Mouse (Mus musculus): ENCODE data around the gene Egfl7. TPM values are rescaled to one million over a fixed set of nuclear protein-coding genes. Genes with fewer than 3 reads are reported as not detected.
A peak's percentile ranks its signal among the peaks of the same experiment; 100 is the strongest.

The Egfl7 gene
- polyA plus RNA-seq, 1 experiment from 2014 or later, result 96.6 TPM

- Histone ChIP-seq H3K36me3 (replicated peaks) (0 out of 2 replicates have a peak, but pooled peaks cover 3% of the 10 kb centered on the region), H3K27ac (replicated peaks) (peak within 1 kb of the TSS; percentile 90), H3K4me3 (peak within 1 kb of the TSS; percentile 73), H3K9me3 (no peaks in the 10 kb centered on the region), H3K4me1 (peaks cover 50% of the 10 kb centered on the region), H3K27me3 (replicated peaks; ENCODE audit: low read depth, poor library complexity, severe bottlenecking) (peaks cover 4% of the 10 kb centered on the region; the same call in 1 of the 2 replicates)
- peak; percentile 89 for DNase-seq (ENCODE audit: low spot score)
- WGBS, result under 1% methylated on average over 65 of the region's 65 CpGs
These were observed 6.7 kb downstream of the Egfl7 start, which contains the start of gene Gm20532 for GRCm38 (mm10) chr2:26586294-26587043. Gene Gm20532, plus strand, starts transcription at chr2:26586639.

GRCm38 (mm10) chr2:26587044-26587405, 7.2 kb downstream of the Egfl7 start:
- Histone ChIP-seq H3K27ac (replicated peaks) (peak overlapping the region; percentile 90), H3K4me1 (peaks cover 49% of the 10 kb centered on the region), H3K9me3 (no peaks in the 10 kb centered on the region), H3K27me3 (replicated peaks; ENCODE audit: low read depth, poor library complexity, severe bottlenecking) (peaks cover 4% of the 10 kb centered on the region; the same call in 1 of the 2 replicates), H3K36me3 (replicated peaks) (peaks cover 3% of the 10 kb centered on the region; the same call in 1 of the 2 replicates), H3K4me3 (peak overlapping the region; percentile 73)
- WGBS, result 7% methylated on average over 11 of the region's 11 CpGs
- peak; percentile 69 for DNase-seq (ENCODE audit: low spot score)

- Histone ChIP-seq H3K9me3 (no peaks in the 10 kb centered on the region), H3K27me3 (replicated peaks; ENCODE audit: low read depth, poor library complexity, severe bottlenecking) (peaks cover 4% of the 10 kb centered on the region; the same call in 1 of the 2 replicates), H3K36me3 (replicated peaks) (peaks cover 10% of the 10 kb centered on the region; the same call in 1 of the 2 replicates), H3K27ac (replicated peaks) (0 out of 2 replicates have a peak overlapping the region, but pooled peaks have one; percentile 19), H3K4me1 (peaks cover 42% of the 10 kb centered on the region), H3K4me3 (peak overlapping the region; percentile 73; the same call in 1 of the 2 replicates)
- WGBS, result 32% methylated on average over 4 of the region's 4 CpGs
- DNase-seq (ENCODE audit: low spot score), result peak; percentile 58
These were observed 8.8 kb downstream of the Egfl7 start for GRCm38 (mm10) chr2:26588573-26588972.

- no peak for DNase-seq (ENCODE audit: low spot score)
- no peak overlapping the region for H3K27ac ChIP-seq (replicated peaks)
- H3K9me3 ChIP-seq, result no peaks in the 10 kb centered on the region
- peaks cover 14% of the 10 kb centered on the region for H3K36me3 ChIP-seq (replicated peaks)
- H3K4me1 ChIP-seq, result peaks cover 43% of the 10 kb centered on the region
- H3K4me3 ChIP-seq, result no peak overlapping the region
- peaks cover 4% of the 10 kb centered on the region; the same call in 1 of the 2 replicates for H3K27me3 ChIP-seq (replicated peaks; ENCODE audit: low read depth, poor library complexity, severe bottlenecking)
- 91% methylated on average over 10 of the region's 10 CpGs for WGBS
These were observed 9.5 kb downstream of the Egfl7 start for GRCm38 (mm10) chr2:26589284-26589683.

DNA sequence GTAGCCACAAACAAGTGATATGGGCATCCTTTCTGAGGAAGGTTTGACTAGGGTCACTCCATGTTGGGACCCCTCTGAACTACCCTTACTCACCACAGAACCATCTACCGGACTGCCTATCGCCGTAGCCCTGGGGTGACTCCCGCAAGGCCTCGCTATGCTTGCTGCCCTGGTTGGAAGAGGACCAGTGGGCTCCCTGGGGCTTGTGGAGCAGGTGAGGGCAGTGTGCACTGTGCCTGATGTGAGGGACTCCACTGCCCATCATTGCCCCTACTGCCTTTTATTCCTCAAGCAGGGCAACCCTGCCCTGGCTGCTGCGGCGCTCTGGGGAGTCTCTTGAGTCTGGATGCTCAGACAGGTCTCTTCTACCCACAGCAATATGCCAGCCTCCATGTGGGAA, 10.5 kb downstream of the Egfl7 start:
- peaks cover 3% of the 10 kb centered on the region; the same call in 1 of the 2 replicates for H3K27me3 ChIP-seq (replicated peaks; ENCODE audit: low read depth, poor library complexity, severe bottlenecking)
- no peak overlapping the region for H3K27ac ChIP-seq (replicated peaks)
- peaks cover 21% of the 10 kb centered on the region for H3K36me3 ChIP-seq (replicated peaks)
- no peak for DNase-seq (ENCODE audit: low spot score)
- WGBS, result 91% methylated on average over 7 of the region's 7 CpGs
- H3K4me3 ChIP-seq, result no peak overlapping the region
- H3K9me3 ChIP-seq, result no peaks in the 10 kb centered on the region
- H3K4me1 ChIP-seq, result peaks cover 43% of the 10 kb centered on the region

DNA sequence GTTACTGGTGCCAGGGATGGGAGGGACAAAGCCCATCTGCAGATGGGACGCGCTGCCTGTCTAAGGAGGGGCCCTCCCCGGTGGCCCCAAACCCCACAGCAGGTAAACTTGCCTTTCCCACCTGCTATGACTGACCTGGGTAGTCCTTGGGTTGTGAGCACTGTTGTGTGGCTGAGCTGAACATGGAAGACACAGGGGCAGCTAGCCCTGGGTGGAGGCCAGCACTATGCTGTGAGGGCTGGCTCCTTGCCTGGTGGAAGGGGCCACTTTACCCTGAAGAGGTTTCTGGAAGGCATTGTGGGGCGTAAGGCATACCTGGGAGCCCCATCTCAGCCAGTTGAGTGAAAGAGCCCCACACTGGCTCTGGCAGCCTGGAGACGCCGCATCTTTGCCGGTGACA, 11.1 kb downstream of the Egfl7 start:
- Histone ChIP-seq H3K4me1 (peaks cover 39% of the 10 kb centered on the region), H3K4me3 (no peak overlapping the region), H3K9me3 (no peaks in the 10 kb centered on the region), H3K27me3 (replicated peaks; ENCODE audit: low read depth, poor library complexity, severe bottlenecking) (no peaks in the 10 kb centered on the region), H3K36me3 (replicated peaks) (peaks cover 21% of the 10 kb centered on the region), H3K27ac (replicated peaks) (no peak overlapping the region; the same call in 1 of the 2 replicates)
- 95% methylated on average over 7 of the region's 7 CpGs for WGBS
- no peak for DNase-seq (ENCODE audit: low spot score)

- peaks cover 21% of the 10 kb centered on the region for H3K36me3 ChIP-seq (replicated peaks)
- no peaks in the 10 kb centered on the region for H3K9me3 ChIP-seq
- no peaks in the 10 kb centered on the region for H3K27me3 ChIP-seq (replicated peaks; ENCODE audit: low read depth, poor library complexity, severe bottlenecking)
- H3K4me3 ChIP-seq, result no peak overlapping the region
- WGBS, result 90% methylated on average over 12 of the region's 12 CpGs
- peaks cover 36% of the 10 kb centered on the region for H3K4me1 ChIP-seq
- no peak overlapping the region; the same call in 1 of the 2 replicates for H3K27ac ChIP-seq (replicated peaks)
- DNase-seq (ENCODE audit: low spot score), result no peak
These were observed 11.6 kb downstream of the Egfl7 start for GRCm38 (mm10) chr2:26591416-26591815.

DNA sequence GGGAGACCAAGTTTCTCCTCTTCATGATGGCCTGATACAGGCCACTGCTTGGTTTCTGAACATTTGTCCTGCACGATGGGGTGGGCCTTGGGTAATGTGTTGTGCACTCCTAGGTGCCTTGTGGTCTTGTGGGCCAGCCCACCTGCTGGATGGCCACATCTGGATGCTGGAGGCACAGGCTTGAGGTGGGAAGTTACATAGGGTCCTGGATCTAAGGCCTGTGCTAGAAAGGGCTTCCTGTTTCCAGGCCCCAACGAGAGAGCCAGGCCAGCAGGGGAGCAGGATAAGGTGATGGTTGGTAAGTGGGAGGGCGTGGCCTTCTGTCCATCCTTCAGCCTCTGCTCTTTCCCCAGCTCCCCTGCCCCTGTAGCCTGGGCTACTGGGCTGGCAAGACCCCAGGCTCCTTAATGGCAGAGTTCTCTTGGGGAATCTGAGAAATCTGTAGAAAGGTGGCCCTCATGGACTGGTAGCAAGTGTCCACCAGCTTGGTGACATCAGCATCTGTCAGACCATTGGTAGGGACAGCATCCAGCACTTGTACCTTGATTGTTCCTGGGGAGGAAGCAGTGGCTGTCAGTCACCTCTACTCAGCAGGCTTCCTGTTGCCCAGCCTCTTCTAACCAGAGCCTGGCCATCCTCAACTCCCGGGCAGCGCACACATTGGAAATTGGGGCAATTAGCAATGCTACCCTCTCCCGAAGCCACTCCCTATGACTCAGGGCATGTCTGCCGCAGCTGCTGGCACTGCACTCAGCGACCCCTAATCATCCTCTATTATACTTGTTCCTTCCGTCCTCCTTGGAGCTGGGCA, 13.6 kb downstream of the Egfl7 start:
- Histone ChIP-seq H3K9me3 (no peaks in the 10 kb centered on the region), H3K36me3 (replicated peaks) (peaks cover 21% of the 10 kb centered on the region), H3K4me3 (no peak overlapping the region), H3K27me3 (replicated peaks; ENCODE audit: low read depth, poor library complexity, severe bottlenecking) (no peaks in the 10 kb centered on the region), H3K4me1 (peaks cover 16% of the 10 kb centered on the region), H3K27ac (replicated peaks) (no peak overlapping the region)
- WGBS, result 73% methylated on average over 9 of the region's 9 CpGs
- peak; percentile 21 for DNase-seq (ENCODE audit: low spot score)

- no peaks in the 10 kb centered on the region for H3K27me3 ChIP-seq (replicated peaks; ENCODE audit: low read depth, poor library complexity, severe bottlenecking)
- DNase-seq (ENCODE audit: low spot score), result peak; percentile 42
- H3K27ac ChIP-seq (replicated peaks), result no peak overlapping the region
- WGBS, result 73% methylated on average over 9 of the region's 9 CpGs
- H3K9me3 ChIP-seq, result no peaks in the 10 kb centered on the region
- H3K4me1 ChIP-seq, result peaks cover 10% of the 10 kb centered on the region; the same call in 1 of the 2 replicates
- H3K4me3 ChIP-seq, result no peak overlapping the region
- peaks cover 21% of the 10 kb centered on the region for H3K36me3 ChIP-seq (replicated peaks)
These were observed 14.2 kb downstream of the Egfl7 start for GRCm38 (mm10) chr2:26594022-26594346.

- Histone ChIP-seq H3K4me1 (0 out of 2 replicates have a peak, but pooled peaks cover 8% of the 10 kb centered on the region), H3K9me3 (no peaks in the 10 kb centered on the region), H3K4me3 (no peak overlapping the region), H3K27me3 (replicated peaks; ENCODE audit: low read depth, poor library complexity, severe bottlenecking) (no peaks in the 10 kb centered on the region), H3K27ac (replicated peaks) (no peak overlapping the region), H3K36me3 (replicated peaks) (peaks cover 21% of the 10 kb centered on the region)
- no peak for DNase-seq (ENCODE audit: low spot score)
- WGBS, result 88% methylated on average over 7 of the region's 7 CpGs
These were observed 14.7 kb downstream of the Egfl7 start for GRCm38 (mm10) chr2:26594461-26594933.

- Histone ChIP-seq H3K4me1 (0 out of 2 replicates have a peak, but pooled peaks cover 8% of the 10 kb centered on the region), H3K9me3 (no peaks in the 10 kb centered on the region), H3K27me3 (replicated peaks; ENCODE audit: low read depth, poor library complexity, severe bottlenecking) (no peaks in the 10 kb centered on the region), H3K27ac (replicated peaks) (no peak overlapping the region), H3K4me3 (no peak overlapping the region), H3K36me3 (replicated peaks) (peaks cover 21% of the 10 kb centered on the region)
- DNase-seq (ENCODE audit: low spot score), result no peak
- WGBS, result 81% methylated on average over 6 of the region's 6 CpGs
These were observed 15.3 kb downstream of the Egfl7 start for GRCm38 (mm10) chr2:26594934-26595724.

Data from embryonic facial prominence, embryonic 10.5 days (tissue).